Mouse (Mus musculus): Measurements from ENCODE around the gene Rnf39.
A peak's percentile ranks its signal among the peaks of the same experiment; 100 is the strongest.

Gene Rnf39

GRCm38 (mm10) chr17:36942391-36942790 is 327 bp upstream of the Rnf39 start:
- DNase-seq (ENCODE audit: low spot score), result no peak

- DNase-seq (ENCODE audit: low spot score), result no peak
Observed at GRCm38 (mm10) chr17:36943691-36944090, 973 bp downstream of the Rnf39 start.

- peak; percentile 9 for DNase-seq (ENCODE audit: low spot score)
Observed at GRCm38 (mm10) chr17:36944121-36944775, 1.5 kb downstream of the Rnf39 start.

- peak; percentile 63 for DNase-seq (ENCODE audit: low spot score)
Observed at GRCm38 (mm10) chr17:36947051-36947819, 4.5 kb downstream of the Rnf39 start.

GRCm38 (mm10) chr17:36948286-36948685 is 5.6 kb downstream of the Rnf39 start:
- no peak for DNase-seq (ENCODE audit: low spot score)

- no peak for DNase-seq (ENCODE audit: low spot score)
Observed at GRCm38 (mm10) chr17:36949265-36949664, 6.5 kb downstream of the Rnf39 start.

GRCm38 (mm10) chr17:36950981-36951947 is 8.5 kb downstream of the Rnf39 start, which contains the start of gene Ppp1r11:
Ppp1r11 (minus strand) TSS chr17:36951741.
- DNase-seq (ENCODE audit: low spot score), result peak; percentile 97

- no peak for DNase-seq (ENCODE audit: low spot score)
Observed at GRCm38 (mm10) chr17:36952631-36953030, 9.9 kb downstream of the Rnf39 start.

GRCm38 (mm10) chr17:36953062-36953461 is 10.3 kb downstream of the Rnf39 start:
- no peak for DNase-seq (ENCODE audit: low spot score)

- peak; percentile 99 for DNase-seq (ENCODE audit: low spot score)
Observed at GRCm38 (mm10) chr17:36957999-36958743, 15.5 kb downstream of the Rnf39 start, which contains the start of the genes Znrd1 and Znrd1as. Znrd1 (minus strand) TSS chr17:36958559. Znrd1as (plus strand) TSS chr17:36958592.

- DNase-seq (ENCODE audit: low spot score), result no peak
Observed at GRCm38 (mm10) chr17:36958884-36959283, 16.2 kb downstream of the Rnf39 start.

GRCm38 (mm10) chr17:36961125-36961524 is 18.4 kb downstream of the Rnf39 start:
- DNase-seq (ENCODE audit: low spot score), result no peak

- DNase-seq (ENCODE audit: low spot score), result no peak
Observed at GRCm38 (mm10) chr17:36966875-36967274, 24.2 kb downstream of the Rnf39 start.

- DNase-seq (ENCODE audit: low spot score), result no peak
Observed at GRCm38 (mm10) chr17:36970316-36970890, 27.7 kb downstream of the Rnf39 start.

- no peak for DNase-seq (ENCODE audit: low spot score)
Observed at GRCm38 (mm10) chr17:36971172-36971850, 28.6 kb downstream of the Rnf39 start.

GRCm38 (mm10) chr17:36972791-36973190 is 30.1 kb downstream of the Rnf39 start:
- DNase-seq (ENCODE audit: low spot score), result no peak

GRCm38 (mm10) chr17:36973271-36973787 is 30.6 kb downstream of the Rnf39 start:
- no peak for DNase-seq (ENCODE audit: low spot score)

- DNase-seq (ENCODE audit: low spot score), result no peak
Observed at GRCm38 (mm10) chr17:36981221-36981813, 38.6 kb downstream of the Rnf39 start, which contains the start of gene 2410137M14Rik. 2410137M14Rik (minus strand) TSS chr17:36981237.

GRCm38 (mm10) chr17:36981845-36982244 is 39.1 kb downstream of the Rnf39 start:
- DNase-seq (ENCODE audit: low spot score), result peak; percentile 37
